Mouse (Mus musculus) thymus, adult 2 months (tissue): ENCODE measurements around the gene Ackr2.

Experiments used
- CTCF ChIP-seq: fragments of 200-500 bp; IDR thresholded peaks from 2 replicates; pipeline ENCODE4 v1.5.1; 2012; ENCODE audit warnings: mild to moderate bottlenecking, control low read depth, low read length, moderate library complexity, borderline replicate concordance; ENCODE audit not compliant: control insufficient read depth, poor library complexity, insufficient read depth; ENCODE audit errors: extremely low read depth
- POLR2A ChIP-seq: fragments of 200-500 bp; IDR thresholded peaks from 2 replicates; pipeline ENCODE4 v1.6.1; 2012; ENCODE audit warnings: mild to moderate bottlenecking, low read length, control low read depth, moderate library complexity; ENCODE audit not compliant: control insufficient read depth, poor library complexity, insufficient read depth; ENCODE audit errors: extremely low read depth

- TF ChIP-seq POLR2A, result no peak
- TF ChIP-seq CTCF, result no peak
These were observed 10.2 kb downstream of the Ackr2 start for GRCm38 (mm10) chr9:121908321-121908720.
